Mouse (Mus musculus) large intestine, adult 2 months (tissue): Measurements from ENCODE around the gene Aup1. TPM values are rescaled to one million over a fixed set of nuclear protein-coding genes. Genes with fewer than 3 reads are reported as not detected.
A peak's percentile ranks its signal among the peaks of the same experiment; 100 is the strongest.

Experiments used
- DNase-seq: peaks from one replicate; pipeline ENCODE4 v3.0.0-alpha.2; 2012; ENCODE audit warnings: low read depth, low spot score
- WGBS: fragments of 180-500 bp; shearing (Covaris S2); methylation state at CpG from one replicate; pipeline ENCODE4 v1.1.7; 2018; 5-methylcytosine and 5-hydroxymethylcytosine counted together
- polyA plus RNA-seq: library from polyadenylated mRNA; depleted of rRNA; stranded (reverse); fragments of >200 nt; gene quantifications from 2 replicates; pipeline ENCODE4 v1.2.3, GENCODE M21; 2012; rRNA removed

Gene Aup1
- polyA plus RNA-seq = 363 and 445 TPM in 2 replicates

DNA sequence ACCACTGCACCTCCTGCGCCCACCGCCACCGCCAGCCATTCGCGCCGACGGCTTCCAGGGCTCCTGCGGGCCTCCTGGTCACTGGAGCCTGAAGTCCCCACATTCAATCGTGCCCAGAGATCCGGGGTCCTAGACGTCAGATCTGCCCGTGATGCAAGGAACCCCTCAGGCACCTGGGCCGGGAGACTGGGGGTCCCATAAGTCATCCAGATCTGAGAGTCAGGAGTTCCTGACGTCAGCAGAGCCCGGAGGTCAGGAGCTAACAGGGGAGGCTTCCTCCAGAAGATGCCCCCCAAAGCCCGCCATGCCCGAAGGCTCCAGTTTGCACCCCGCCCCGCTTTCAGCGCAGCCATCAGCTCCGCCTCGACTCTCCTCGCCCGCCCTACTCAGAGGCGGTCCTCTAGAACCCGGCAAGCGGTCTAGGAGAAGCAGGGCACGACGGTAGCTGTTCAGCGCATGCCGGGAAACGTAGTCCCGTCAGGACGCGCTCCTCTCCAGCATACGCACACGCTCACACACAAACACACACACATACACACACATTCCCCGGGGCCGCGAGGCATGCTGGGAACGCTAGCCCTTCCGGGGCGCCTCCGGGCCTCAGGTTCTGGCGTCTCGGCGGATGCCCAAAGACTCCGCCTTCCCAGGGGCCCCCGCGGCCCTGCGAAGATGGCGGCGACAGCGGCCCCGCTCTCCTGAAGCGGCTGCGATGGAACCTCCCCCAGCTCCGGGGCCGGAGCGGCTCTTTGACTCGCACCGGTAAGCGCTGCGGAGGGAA, at the start of gene Aup1:
Gene Aup1 (plus strand): TSS at position 448 of the 778 bp plus-strand sequence.
- WGBS = under 1% methylated on average over 64 of the region's 64 CpGs
- peak; percentile 90 for DNase-seq

DNA sequence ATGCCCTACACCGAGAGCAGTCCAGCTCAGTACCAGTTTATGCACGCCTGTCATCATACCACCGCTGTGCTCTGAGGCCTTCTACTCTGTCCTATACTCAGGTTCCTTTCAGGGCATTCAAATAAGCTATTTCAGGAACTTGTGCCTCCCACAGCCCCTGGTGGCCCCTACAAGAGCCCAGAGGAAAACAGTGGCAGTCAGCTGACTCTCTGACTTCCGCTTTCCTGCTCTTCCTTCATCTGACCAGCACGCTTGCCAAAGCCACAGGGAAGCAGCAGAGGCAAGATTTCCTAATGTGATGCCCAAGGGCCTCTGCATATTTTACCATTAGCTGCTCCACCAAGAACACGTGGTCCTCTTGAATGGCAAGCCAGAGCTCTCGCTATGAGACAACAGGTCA, 49.4 kb upstream of the Aup1 start:
- 70% methylated on average over 7 of the region's 7 CpGs for WGBS
- DNase-seq = no peak

DNA sequence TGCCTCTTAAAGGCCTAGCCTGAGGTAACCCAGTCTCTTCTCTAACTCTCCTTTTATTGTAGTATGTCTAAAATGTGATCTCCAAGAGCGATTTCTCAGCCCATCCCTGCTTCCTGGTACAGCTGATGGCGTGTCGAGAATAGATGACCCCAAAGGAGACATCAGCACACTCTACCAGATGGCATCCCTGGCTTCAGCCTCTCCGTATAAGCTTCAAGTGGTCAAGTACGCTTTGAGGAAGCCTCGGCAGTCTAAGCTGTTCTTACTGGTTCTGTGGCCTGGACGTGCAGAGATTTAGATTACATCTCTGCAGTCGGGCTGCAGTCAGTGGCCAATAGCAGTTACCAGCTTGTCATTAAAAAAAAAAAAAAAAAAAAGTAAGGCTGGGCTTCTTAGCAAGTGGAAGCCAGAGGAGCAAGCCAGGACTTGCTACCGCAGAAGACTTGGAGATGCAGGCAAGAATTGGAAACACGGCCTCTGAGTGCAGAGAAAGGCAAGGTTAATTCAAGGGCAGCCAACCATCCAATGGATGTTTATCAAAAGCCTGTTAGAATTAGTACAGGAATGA, 48.8 kb upstream of the Aup1 start:
- DNase-seq = no peak
- 80% methylated on average over 10 of the region's 10 CpGs for WGBS

- no peak for DNase-seq
- 76% methylated on average over 6 of the region's 6 CpGs for WGBS
These were observed 48.2 kb upstream of the Aup1 start for GRCm38 (mm10) chr6:83006114-83006513.

GRCm38 (mm10) chr6:83008659-83009058, 45.7 kb upstream of the Aup1 start:
- no peak for DNase-seq
- WGBS = 56% methylated on average over 3 of the region's 3 CpGs

- WGBS = 59% methylated on average over 7 of the region's 7 CpGs
- no peak for DNase-seq
These were observed 44.3 kb upstream of the Aup1 start for GRCm38 (mm10) chr6:83010010-83010409.

- no peak for DNase-seq
- WGBS = 71% methylated on average over 7 of the region's 7 CpGs
These were observed 43.1 kb upstream of the Aup1 start for GRCm38 (mm10) chr6:83011255-83011654.

DNA sequence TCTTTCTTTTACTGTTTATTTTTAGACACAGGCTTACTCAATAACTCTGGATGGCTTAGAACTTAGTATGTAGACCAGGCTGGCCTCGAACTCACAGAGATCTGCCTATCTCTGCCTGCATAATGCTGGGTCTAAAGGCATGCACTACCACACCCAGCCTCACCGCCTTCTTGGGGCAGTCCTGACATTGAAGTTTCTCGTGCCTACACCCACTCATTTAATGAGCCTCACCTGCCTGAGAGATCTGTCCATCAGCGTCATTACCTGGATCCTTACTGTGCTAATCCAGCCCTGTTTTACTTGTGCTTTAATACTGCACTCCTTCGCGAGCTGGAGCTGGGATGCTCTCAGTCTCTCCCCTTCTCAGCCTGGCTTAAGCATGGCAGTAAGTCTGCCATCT, 42.6 kb upstream of the Aup1 start:
- DNase-seq = no peak
- WGBS = 45% methylated on average over 6 of the region's 6 CpGs

DNA sequence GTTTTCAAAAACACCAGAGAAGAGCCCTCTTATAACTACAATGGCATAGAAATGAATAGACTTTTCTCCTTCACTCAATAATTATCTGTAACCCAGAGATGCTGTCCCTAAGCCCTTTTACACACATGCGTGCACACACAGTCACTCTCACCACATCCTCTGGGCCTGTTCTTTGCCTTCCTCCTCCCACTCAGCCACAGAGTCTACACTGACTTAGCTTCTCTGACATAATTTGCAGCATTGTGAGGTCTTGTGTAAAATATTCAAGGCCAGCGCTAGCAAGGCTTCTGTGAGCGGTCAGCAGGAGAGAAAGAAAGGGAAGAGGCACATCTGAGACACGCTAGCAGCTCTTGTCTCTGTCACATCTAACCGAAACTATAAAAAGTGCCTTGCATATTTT, 40.9 kb upstream of the Aup1 start:
- 76% methylated on average over 5 of the region's 5 CpGs for WGBS

DNA sequence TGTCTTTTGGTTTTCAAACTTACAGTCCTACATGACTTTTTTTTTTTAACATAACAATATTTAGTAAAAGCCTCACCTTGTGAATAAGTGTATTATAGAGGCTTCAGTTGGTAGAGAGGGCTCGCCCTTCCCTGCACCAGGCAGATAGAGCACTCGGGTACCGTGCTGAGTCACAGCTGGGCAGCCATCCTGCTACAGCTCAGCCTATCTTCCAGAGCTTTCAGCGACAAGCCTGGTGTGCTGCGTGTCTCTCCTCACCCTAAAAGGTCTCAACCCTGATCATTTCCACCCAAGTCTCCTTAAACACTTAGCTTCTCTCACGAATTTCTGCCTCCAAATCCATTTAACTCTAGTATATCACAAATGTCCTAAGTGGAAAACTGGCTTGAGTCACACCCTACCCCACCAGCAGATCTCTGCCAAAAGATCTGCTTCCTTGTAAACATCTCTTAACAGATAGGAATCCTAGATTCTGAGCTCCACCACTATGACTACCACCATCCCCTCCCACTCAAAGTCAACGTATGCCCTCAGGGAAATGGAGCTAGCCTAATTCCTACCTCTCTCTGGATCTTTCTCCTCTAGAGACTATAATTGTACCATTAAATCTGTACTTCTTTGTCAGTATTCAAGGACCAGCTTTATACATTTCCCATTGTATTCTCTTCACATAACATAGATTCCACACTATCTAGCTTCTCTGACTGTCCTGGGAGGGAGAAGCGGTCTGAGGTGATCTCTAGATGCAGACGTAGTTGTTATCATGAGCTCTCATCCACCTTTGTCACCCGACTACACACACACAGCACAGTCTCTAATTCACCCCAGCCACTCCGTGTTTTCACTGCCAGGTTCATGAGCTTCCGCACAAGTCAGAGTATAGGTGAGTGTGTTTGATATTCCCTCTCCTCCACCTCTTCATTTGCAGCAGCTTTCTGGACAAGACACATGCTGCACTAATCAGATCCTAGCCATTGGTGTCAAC, 39.5 kb upstream of the Aup1 start:
- DNase-seq = no peak
- WGBS = 37% methylated on average over 12 of the region's 12 CpGs

More for the DNA sequence above, 40.9 kb upstream of the Aup1 start:
- no peak for DNase-seq

- WGBS = 84% methylated on average over 2 of the region's 2 CpGs
- DNase-seq = no peak
These were observed 38.6 kb upstream of the Aup1 start for GRCm38 (mm10) chr6:83015749-83016148.

DNA sequence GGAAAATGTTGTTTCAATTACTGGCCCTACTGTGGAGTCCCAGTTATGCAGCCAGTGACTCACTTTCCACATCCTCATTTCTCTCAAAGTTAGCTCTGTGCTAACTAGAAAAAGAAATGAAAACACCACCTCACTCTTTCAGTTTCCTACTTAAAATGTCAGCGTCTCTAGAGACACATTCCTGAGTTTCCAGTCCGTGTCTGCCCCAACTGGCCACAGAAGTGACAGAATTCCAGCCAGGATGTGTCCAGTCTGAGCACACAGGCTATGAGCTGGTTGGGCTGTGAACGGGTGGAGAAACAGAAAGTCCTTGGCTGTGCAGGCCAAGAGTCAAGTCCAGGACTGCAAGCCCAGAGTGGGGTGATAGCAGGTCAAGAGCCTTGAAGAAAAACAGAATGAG, 37.1 kb upstream of the Aup1 start:
- no peak for DNase-seq
- WGBS = 30% methylated on average over 3 of the region's 3 CpGs

DNA sequence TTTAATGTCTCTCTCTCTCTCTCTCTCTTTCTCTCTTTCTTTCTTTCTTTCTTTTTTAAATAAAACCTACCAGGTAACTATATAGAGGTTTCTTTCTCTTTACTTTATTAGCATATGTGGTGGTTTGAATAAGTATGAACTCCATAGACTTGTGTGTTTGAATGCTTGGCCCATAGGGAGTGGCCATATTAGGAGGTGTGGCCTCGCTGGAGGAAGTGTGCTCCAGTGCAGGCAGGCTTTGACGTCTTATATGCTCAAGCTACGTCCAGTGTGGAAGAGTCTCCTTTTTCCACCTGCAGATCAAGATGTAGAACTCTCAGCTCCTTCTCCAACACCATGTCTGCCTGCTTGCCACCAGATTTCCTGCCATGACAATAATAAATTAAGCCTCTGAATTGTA, 35.3 kb upstream of the Aup1 start:
- no peak for DNase-seq
- WGBS = 74% methylated on average over 3 of the region's 3 CpGs

DNA sequence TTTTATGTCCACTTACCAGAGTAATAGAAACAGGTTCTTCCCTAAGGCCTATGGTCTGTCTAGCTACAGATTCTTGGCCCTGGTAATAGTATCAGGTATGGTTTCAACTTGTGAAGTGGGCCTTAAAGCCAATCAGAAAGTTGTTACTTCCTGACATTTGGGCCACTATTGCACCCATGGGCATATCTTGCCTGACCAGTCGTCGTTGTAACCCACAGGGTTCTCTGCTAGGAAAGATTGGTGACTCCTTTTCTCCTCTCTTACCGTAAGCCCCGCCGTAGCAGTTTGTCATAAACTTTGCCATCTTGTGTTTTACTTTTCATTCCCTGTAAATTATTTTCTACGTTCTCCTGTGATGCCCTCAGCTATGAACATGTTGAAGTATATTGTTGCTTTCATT, 34.2 kb upstream of the Aup1 start:
- no peak for DNase-seq
- WGBS = 89% methylated on average over 6 of the region's 6 CpGs

DNA sequence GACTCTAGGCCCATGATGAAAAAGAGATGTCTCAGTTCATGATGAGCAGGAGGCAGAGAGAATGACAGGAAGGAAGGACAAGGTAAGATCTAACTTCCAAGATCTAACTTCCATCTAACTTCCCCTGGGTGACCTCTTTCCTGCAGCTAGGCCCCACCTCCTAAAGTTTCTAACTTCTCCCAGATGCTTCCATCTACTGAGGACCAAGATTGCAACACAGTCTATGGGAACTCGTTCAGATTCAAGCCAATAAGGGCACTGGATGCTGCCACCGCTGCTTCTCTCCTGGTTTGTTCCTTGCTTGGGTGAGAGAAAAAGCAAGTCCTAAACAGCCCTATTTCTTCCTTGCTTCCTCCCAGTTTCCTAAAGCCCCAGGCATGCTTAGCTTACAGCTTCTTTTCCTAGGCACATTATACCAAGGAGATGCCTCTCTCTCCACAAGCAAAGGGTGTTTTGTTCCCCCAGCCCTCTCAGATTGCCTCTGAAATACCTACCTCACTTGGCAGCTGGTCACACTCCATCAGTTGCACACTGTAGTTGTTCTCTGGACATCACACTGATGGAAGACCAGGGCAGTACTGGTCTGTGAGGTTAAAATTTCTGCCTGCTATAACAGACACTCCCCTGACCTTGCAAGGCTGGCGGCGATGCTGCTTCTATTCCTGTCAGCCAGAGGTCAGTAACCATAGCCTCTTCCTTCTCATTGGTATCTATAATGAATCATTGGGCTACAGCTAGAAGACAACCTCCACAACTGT, 33.3 kb upstream of the Aup1 start:
- 77% methylated on average over 4 of the region's 4 CpGs for WGBS
- no peak for DNase-seq

DNA sequence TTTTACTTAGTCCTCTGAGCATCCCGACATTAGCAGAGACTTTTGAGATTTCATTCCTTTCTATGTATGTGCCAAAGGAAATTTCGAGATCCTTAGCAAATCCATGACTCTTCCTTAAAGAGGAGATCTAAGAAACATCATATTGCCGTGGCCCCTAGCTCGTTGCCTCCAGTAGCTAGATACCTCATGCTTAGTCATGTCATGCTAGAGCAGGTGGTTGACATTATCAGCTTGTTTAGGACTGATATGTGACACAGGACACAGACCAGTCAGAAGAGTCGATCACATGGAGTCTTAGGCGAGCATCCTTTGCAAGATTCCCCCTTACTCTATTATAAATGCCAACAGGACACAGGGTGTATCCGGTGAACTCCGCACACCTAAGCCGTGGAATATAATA, 31.3 kb upstream of the Aup1 start:
- DNase-seq = no peak
- 87% methylated on average over 9 of the region's 9 CpGs for WGBS

DNA sequence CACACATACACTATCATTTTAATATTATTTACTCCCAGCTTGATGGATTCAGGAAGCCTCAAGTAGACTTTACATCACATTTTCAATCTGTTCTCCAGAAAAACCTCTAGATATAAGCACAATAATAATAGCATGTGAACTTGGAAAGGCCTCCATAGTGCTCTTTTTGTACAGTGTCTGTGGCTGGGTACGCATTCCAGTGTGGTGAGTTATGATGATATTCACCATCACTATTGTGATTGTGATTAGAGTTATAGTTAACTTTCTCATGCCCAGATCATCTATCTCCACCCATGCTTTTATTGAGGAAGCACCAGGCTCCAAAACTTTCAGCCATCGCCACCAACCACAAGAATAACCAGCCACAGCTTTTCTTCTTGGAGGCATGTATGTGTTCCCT, 30.5 kb upstream of the Aup1 start:
- DNase-seq = no peak
- 59% methylated on average over 2 of the region's 2 CpGs for WGBS

- WGBS = 75% methylated on average over 4 of the region's 4 CpGs
- DNase-seq = no peak
These were observed 29.9 kb upstream of the Aup1 start for GRCm38 (mm10) chr6:83024421-83024820.

- 89% methylated on average over 4 of the region's 4 CpGs for WGBS
These were observed 29.1 kb upstream of the Aup1 start for GRCm38 (mm10) chr6:83025221-83025620.

GRCm38 (mm10) chr6:83027293-83027692, 27.0 kb upstream of the Aup1 start:
- no peak for DNase-seq
- 80% methylated on average over 8 of the region's 8 CpGs for WGBS

More at GRCm38 (mm10) chr6:83025221-83025620, 29.1 kb upstream of the Aup1 start:
- DNase-seq = no peak
